Mouse (Mus musculus) gastrocnemius, postnatal 14 days (tissue): ENCODE results near the gene Aph1a. TPM values are rescaled to one million over a fixed set of nuclear protein-coding genes. Genes with fewer than 3 reads are reported as not detected.
A peak's percentile ranks its signal among the peaks of the same experiment; 100 is the strongest.
"Not testable (repeated sequence)": the region's sequence is repeated elsewhere in the genome, so short reads cannot be mapped to it uniquely, and the experiment has no call there.

Source experiments
- DNase-seq: peaks from one replicate; pipeline ENCODE4 v3.0.0; 2021; ENCODE audit warnings: mixed read lengths
- intact Hi-C: fragments of 180-260 bp; cut with DNase I; formaldehyde crosslinking; loops from one replicate; pipeline ENCODE4 v1.15.1; 2025; ENCODE audit warnings: low total_unique reads
- total RNA-seq, 2 experiments: library from RNA; stranded (reverse); gene quantifications; 2 replicates each; pipeline ENCODE4 v1.2.3; 2021

The Aph1a gene
- total RNA-seq, 2 experiments from 2014 or later, result 53.0 to 56.6 TPM

DNA sequence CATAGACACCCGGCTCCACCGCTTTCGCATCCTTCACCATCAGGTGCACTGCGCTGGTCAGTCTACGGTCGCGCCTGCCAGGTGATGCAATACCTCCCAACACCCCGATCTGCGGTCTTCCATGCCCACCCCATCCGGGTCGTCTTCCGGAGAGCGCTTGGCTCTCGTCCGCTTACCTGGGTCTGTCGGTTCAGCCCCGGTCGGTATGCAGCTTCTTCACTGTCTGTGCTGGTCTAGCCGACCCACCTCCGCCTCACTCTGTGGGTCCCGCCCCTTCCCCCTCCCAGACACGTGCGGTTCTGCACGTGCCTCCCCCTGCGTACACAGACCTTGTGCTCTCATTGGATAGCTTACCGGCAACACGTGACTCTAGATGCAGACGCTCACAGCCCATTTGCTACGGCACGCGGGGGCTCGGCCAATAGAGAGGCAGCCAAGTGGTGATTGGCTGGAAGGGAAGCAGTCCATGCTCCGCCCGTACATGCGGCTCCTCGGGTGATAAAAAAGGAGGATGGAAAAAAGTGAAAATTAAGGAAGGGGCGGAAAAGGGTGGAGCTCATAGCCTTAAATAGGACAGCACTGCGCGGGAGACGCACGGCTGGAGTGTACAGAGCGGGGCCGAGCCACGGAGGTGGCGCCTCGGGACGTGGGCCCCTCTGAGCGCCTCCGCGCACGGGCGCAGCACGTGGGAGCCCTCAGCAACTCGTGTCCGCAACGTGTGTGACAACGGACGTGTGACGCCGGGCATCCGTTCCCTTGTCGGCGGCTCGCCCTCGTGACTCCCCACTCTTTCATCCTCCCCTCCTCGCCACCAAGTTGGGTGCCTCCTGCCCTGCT, 11.6 kb upstream of the Aph1a start, which contains the start of gene Ciart:
TSS of gene Ciart (minus strand) at position 273 of the 837 bp plus-strand sequence.
- DNase-seq, result peak; percentile 93
- intact Hi-C loops, result loop anchor here (2.0 kb wide), 1 partner anchor 25 kb away; no protein-coding TSS in a partner anchor

DNA sequence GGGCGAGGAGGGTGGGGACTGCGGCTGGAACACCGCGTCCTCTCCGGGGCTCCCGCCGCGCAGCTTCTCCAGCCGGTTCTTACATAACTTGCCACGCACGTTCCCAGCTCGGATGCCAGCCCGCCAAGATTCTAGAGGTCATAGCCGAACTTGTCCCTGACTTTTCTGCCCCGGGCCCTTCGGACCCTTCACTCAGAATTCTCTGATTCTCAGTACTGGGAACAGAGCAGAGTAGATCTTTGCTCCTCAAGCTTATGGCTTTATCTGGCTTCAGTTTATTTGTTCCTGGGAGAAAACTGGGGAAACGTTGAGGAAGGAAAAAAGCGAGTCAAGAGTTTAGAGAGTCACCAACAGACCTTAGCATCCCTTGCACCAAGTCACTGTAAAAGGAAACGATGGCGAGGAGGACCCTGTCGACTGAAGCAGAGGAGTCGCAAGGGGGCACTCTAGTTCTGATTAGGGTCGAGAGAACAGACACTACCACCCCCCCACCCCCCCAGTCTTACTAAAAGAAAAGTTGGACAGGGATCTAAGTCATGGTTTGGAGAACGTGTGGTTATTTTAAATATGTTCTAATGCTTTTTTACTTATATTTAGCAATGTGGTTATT, 10.8 kb upstream of the Aph1a start:
- intact Hi-C loops, result loop anchor here (2.0 kb wide), 1 partner anchor 24 kb away; no protein-coding TSS in a partner anchor
- DNase-seq, result peak; percentile 78

DNA sequence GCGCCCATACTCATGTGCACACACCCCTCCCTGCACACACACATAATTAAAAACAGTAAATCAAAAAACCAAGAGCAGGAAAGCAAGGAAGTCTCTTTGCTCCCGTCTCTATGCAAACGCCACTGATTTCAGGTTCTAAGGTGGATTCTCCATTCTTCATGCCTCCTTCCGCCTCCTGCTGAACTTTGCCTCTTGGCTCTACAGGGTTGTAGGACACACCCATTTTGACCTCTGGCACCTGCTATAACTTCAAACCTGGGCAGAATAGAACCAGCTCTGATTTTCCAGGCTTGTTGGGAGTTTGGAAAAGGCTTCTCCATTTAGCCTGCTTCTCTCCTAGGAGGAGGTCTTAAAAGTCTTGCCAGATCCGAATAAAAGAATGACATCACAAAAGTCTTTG, 9.4 kb upstream of the Aph1a start:
- DNase-seq, result no peak
- intact Hi-C loops, result no loop called here

DNA sequence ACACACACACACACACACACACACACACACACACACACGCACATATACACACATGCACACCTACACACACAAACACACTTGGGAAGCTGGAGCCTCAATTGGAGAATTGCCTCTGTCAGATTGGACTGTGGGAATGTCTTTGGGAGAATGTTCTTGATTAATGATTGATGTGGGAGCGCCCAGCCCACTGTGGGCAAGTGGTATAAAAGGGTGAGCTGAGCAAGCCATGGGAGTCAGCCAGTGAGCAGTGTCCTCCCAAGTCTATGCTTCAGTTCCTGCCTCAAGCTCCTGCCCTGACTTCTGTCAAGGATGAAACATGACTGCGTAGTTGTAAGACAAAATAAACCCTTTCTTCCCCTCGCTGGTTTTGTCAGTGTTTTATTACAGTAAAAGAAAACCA, 6.2 kb upstream of the Aph1a start:
- DNase-seq, result no peak
- intact Hi-C loops, result no loop called here

DNA sequence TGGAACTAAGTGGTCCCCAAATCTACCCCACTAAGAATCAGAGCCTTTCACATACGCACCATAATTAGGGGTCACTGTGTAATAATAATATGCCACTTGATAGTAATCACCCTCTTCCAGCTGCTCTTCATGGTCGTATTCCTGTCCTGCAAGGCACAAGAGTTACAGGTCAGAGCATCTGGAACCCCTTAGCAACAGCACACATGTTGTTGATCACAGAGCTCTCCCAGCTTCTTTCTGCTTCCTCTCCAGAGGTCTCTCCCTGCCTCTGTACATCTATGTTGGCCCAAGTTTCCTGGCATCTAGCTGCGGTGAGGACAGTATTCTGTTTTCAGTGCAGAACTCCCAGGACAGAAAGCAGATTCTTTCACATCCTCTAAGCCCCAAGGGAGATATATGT, 4.1 kb upstream of the Aph1a start:
- no peak for DNase-seq
- intact Hi-C loops, result no loop called here

DNA sequence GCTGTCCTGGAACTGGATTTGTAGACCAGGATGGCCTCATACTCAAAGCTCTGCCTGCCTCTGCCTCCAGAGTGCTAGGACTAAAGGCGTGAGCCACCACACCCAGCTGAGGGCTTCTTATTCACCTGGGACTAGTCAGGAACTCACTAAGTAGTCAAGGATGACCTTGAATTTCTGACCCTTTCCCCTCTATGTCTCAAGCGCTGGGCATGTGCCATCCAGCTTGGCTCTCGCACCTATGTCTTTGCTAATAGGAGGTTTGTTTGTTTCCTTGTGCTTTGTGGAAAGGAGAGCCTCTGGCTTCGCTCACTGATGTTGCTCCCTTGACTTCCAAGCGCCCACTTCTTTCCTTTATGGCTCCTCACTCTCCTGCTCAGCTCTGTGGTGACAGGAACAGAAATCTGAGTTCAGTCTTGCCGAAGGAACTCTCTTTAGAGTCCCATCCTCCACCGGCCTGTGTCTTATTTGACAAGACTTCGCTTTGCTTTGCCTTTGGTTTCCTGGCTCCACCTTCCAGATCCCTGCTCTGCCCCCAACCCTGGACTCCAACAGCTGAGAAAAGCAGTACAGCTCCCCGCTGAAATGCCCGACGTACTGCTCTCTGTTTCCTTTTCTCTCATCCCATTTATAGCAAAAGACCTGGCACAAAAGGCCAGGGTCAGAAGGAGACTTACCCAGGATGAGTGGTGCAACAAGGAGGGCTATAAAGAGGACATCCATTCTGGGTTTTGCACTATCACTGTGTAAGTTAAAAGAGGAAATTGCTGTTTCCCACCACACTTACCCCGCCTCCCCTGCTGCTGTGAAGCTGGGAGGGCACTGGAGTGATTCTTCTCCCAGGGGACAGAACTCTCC, 2.3 kb upstream of the Aph1a start, which contains the start of gene BC028528:
TSS of gene BC028528 (minus strand) at position 795 of the 855 bp plus-strand sequence.
- DNase-seq, result peak; percentile 21
- intact Hi-C loops, result no loop called here

DNA sequence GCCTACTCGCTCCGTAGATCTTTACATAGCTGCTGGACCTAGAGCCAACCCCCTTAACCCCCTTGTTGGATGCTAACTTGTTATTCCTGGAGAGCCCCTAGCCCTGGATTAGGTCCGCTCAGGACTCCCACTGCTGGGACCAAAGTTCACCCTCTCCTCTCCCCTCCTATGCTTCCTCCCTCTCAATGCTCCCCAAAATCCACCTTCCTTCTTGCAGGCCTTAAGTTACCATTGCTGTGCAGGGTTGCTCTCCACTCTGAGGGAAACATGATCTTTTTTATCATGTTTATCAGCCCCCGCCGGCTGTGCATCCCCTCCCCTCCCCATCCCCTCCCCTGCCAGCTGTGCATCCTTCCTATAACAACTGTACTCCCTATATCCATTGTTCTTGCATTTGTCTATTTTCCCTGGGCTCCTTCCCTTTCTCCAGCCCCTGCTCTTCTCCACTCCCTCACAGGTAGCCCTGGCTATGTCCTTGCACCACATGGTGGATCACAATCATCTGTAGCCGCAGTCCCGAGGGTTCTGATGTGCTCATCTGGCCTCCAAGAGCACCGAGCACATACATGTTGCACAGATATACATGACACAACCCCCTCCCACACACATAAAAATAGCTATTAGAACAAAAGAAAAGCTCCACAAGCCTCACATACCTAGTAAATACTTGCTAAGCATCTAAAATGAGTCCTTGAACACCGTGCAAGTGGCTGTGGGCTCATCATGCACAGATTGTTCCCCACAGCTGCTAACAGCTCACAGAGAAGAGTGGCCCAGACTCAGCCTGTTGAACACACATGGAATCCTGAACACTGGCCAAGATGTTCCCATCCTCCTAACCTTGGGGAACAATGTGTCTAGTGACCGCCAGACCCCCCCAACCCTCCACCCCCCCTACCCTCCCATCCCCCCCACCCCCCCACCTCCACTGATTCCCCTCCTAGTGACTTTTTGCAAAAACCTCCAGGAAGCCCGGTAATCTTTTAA, 1.4 kb upstream of the Aph1a start:
- DNase-seq, result no peak
- intact Hi-C loops, result no loop called here

DNA sequence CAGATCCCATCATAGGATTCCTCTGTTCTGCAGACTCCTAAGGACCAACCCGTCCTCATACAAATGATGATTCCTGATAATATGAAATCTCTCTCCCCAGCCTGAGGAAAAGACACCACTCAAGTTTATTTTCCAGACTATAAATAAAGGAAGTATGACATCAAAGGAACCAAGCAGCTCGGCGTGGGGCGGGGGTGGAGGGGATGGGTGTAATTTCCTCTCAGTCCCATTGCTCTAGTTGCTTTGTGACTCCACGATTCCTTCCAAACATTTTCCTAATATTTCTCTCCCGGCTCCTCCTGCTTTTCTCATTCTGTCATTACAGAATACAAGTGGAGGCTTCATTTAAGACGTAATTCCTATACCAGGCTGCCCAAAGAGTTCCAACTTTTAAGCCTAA, 643 bp upstream of the Aph1a start:
- intact Hi-C loops, result no loop called here
- DNase-seq, result no peak

DNA sequence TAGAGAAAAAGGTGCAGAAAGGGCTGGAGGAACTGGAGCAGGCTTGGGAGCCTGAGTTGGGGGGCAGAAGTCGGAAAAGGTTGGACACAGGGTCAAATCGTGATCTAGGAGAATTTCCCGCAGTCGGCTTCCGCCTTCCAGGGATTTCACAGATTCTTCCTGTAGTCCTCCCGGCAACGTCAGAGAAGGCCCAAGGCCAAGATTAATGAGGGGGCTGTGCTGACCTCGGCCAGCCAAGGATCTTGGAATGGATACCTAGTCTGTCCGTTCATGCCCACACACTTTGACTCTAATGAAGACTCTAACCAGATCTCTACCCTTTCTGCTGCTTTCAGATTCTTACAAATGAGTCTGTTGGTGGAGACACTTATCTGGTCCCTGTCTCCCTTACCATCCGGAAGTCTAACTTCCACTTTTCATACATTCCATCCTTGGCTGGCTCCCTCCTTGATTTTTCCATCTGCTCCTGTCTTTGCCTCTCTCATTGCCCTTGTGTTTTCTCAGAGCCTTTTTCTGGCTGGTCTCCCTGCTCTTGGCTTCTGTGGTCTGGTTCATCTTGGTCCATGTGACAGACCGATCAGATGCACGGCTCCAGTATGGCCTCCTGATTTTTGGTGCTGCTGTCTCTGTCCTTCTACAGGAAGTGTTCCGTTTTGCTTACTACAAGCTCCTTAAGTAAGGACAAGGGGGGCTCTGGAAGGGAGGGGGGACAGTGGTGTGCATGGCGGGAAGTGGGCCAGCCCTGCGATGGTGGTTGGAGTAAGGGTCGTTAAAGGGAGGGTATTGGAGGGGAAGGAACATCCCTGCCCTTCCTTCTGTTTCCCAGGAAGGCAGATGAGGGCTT, 770 bp downstream of the Aph1a start:
- intact Hi-C loops, result no loop called here

DNA sequence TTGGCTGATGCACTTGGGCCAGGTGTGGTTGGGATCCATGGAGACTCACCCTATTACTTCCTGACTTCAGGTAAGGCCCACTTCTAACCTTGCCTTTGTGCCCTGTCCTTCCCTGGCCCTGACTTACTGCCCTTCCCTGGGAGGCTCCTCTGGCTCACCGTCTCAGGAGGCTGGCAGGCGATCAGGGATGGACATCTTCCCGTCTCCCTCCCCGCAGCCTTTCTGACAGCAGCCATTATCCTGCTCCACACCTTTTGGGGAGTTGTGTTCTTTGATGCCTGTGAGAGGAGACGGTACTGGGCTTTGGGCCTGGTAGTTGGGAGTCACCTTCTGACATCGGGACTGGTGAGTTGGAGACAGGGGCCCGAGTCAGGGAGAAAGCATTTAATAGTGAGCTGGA, 1.7 kb downstream of the Aph1a start:
- DNase-seq, intact Hi-C loops: not testable (repeated sequence)

More for the DNA sequence above, 770 bp downstream of the Aph1a start:
- DNase-seq, result peak; percentile 65

DNA sequence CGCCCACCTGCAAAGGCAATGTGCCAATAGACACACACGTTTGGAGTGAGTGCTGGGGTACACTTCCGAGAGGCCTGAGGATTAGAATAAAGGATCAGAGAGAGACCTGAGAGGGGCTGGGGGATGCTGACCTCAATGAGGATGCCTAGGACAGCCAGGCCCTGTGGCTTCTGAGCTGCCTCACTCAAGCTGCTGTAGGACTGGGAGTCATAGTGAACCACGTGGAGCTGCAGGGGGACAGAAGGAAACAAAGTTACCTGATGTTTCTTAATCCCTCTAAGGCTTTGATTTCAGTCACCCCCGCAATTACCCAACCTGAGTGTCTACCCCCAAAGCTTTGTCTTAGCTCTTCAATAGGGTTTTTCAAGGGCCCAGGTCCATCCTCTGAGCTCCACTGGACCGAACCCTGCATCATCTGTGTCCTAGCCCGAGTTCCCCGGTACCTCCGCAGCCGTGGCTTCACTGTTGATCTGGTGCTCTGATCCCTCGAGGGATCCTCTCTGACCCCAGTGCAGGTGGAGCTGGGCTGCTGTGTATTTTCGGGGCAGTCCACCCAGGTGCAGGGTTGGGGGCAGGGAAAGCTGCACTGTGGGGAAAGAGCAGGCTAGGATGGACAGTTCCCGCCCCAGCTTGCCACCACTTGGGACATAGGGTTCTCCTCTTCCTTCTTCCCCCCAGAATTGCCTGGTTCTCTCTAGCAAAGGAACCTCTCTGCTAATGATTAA, 6.2 kb downstream of the Aph1a start:
- intact Hi-C loops, result no loop called here
- DNase-seq, result no peak

DNA sequence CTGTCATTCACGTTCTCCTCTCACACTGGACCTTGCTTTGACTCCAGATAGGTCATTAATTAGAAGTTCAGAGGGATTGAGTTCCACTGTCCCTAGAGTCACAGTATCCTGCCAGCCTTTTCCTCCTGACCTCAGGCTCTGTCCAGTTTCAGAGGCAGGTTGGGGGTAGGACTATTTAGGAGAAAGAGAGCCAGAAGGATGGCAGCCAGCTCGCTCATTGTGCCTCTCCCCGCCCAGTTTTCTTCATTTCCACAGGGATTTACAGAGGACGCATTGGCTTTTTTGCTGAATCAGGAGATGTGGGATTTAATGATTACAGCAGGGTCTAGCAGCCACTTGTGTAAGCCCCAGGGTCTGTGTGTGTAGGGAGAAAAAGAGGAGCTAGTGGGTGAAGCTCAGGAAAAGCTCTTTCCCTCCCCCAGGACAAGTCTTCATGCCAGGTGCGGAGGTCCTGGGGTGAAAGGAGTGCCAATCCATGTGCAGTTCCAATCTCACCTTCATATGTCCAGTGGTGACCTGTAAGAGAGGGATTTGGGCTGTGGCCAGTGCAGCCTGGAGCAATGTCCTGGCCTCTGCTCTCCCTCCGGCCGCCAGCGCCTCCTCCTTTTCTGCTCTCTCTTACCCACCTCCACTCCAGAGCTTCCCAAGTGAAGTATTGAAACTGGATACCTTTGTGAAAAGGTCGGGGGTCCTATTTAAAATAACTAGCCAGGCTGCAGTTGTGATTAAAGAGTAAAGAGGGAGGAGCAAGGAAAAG, 8.0 kb downstream of the Aph1a start:
- intact Hi-C loops, result no loop called here
- peak; percentile 56 for DNase-seq

DNA sequence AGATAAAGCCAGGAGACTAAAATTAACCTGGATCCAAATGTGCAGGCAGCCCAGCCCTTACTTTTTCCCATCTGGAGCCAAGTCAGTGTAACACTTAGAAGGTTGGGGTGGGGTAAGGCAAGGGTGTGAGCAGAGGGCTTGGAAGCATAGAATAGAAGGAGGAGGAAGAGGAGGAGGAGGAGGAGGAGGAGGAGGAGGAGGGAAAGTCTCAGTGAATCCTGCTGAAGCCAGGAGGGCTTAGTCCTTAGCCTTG, 8.5 kb downstream of the Aph1a start:
- intact Hi-C loops, result no loop called here

DNA sequence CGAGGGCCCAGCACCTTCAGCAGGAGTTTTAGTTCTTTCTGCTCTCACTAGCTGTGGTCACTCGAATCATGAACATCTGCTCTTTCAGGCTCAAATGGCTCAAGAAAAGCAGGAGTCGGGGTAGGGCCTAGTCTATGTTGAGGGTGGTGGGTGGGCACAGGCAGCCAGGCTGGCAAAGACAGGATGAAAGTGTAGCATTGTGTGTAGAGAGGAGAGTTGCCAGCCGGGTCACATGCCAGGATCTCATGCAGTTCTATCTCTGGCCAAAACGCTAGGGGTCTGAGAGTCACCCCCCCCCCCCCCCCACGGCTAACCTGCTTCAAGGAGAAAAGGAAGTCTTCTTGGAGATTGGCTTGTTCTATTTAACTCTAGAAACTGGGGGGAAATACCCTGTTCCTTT, 8.9 kb downstream of the Aph1a start:
- intact Hi-C loops, result no loop called here
- no peak for DNase-seq

More for the DNA sequence above, 8.5 kb downstream of the Aph1a start:
- no peak for DNase-seq

DNA sequence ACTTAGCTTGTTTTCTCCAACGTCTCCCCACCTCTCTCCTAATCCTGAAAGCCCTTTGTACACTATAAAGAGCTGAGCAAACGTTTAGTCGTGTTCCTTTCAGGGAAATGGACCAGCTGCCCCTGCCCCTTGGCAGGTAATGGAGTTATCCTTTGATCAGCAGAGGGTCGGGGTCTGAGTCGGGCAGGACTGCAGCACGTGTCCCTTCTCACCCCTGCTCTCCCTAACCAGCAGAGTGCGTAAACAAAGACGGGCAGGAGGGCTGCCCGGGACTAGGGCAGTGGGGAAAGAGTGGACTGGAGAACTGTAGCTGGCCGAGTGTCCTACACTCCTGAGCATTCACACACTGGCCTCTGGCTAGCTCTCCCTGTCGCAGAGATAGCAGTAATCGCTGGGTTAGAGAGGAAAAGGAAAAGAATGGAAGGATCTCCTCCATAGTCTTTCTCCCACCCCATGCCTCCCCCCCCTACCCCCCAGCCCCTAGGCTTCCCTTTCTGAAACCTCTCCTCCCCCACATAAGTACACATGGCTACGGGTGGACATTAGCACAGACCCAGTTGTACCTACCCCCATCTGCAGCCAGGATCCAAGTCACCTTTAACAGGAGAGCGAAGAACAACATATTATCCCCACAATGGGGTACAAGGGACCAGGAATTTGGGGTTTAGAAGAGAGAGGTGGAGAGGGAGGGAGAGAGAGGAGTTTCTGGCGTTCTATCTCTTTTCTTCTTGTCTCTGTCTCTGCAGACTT, 10.2 kb downstream of the Aph1a start:
- no peak for DNase-seq
- intact Hi-C loops, result no loop called here

DNA sequence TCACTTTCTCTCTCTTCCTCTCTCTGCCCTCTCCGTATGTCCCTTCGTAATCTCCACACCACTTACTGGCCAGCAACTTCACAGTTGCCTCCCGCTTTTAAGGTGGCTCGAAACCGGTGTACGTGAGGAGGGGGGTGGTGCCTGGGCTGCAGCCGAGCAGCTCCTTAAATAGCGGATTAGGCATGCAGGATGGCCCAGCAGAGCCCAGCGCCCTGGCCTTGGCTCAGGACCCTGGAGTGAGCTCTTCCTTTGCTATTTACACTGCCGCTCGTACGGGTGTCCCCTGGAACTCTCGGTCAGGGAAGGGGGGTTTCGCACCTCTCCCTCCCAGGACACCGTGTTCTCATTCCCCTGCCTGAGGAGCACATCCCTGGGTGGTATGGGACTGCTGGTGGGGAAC, 10.8 kb downstream of the Aph1a start, which contains the start of gene Car14:
TSS of gene Car14 (minus strand) at position 124 of the 400 bp plus-strand sequence.
- peak; percentile 36 for DNase-seq
- intact Hi-C loops, result no loop called here
